In the genomic region with DNA sequence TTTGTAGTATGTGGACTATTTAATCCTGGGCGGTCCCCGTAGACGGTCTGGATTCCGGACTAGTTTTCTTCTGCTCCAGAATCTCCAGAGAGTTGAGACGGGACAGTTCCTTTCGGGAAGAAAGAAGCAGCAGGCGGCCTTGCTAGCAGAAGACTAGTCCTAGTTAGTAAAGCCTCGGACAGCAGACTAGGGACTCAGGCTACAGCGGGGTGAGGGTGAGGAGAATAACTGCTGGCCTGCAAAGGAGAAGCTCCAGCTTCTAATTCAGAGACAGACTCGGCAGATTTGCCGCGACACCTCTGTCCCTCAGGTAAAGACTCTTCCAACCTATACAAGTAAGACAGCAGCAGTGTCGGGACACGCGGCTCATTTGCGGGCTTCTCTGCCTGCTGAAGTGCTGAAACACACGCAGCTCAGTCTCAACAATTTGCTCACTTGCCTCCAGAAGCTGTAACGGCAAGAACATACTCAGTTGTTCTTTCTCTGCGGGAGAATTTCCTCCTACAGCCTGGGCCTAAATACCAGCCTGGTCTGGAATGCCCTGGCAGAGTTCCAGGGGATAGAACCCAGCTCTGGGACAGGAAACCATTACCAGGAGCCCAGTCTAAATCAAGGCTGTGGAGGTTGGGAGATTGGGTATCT, we compare ENCODE assay signal across 8 mouse cellular contexts. TPM values are rescaled to one million over a fixed set of nuclear protein-coding genes. Genes with fewer than 3 reads are reported as not detected.
DNase-seq lines count a peak whose midpoint lies in the region; ATAC-seq and TF ChIP-seq lines count a peak whose summit lies in the region.

No protein-coding gene starts in this region.

- peaks cover 12% of the 10 kb centered on the region for H3K4me1 ChIP-seq in lung, embryonic 16.5 days (replicated peaks; ENCODE audit: control insufficient read depth, insufficient read depth, low read length)
- H3K4me1 ChIP-seq in lung, adult 2 months (ENCODE audit: control insufficient read depth, insufficient read depth, low read length): no peaks in the 10 kb centered on the region
- peaks cover 17% of the 10 kb centered on the region for H3K4me1 ChIP-seq in forebrain, embryonic 15.5 days
- H3K4me1 ChIP-seq in limb, embryonic 13.5 days: peaks cover 16% of the 10 kb centered on the region
- H3K4me1 ChIP-seq in stomach, embryonic 16.5 days (ENCODE audit: control insufficient read depth, insufficient read depth, low read length): no peaks in the 10 kb centered on the region

- DNase-seq in lung, adult 2 months: no peak
- DNase-seq in adrenal gland, adult 18-20 months (ENCODE audit: low spot score in 2 of 2): no peak
- no peak for DNase-seq in thymus, postnatal 36 days
- DNase-seq in adrenal gland, postnatal 25 days: no peak

- H3K9me3 ChIP-seq in lung, embryonic 16.5 days (ENCODE audit: control insufficient read depth, low read length): no peaks in the 10 kb centered on the region
- H3K9me3 ChIP-seq in forebrain, embryonic 15.5 days: no peaks in the 10 kb centered on the region
- H3K9me3 ChIP-seq in limb, embryonic 13.5 days: no peaks in the 10 kb centered on the region
- no peaks in the 10 kb centered on the region for H3K9me3 ChIP-seq in stomach, embryonic 16.5 days (replicated peaks; ENCODE audit: control insufficient read depth, low read length)

- peak overlapping the region; percentile 96 for H3K4me2 ChIP-seq in lung, embryonic 16.5 days (ENCODE audit: low read depth, low read length)
- peak overlapping the region; percentile 64 for H3K4me2 ChIP-seq in forebrain, embryonic 15.5 days (replicated peaks)
- peak overlapping the region; percentile 72 for H3K4me2 ChIP-seq in limb, embryonic 13.5 days (replicated peaks)
- H3K4me2 ChIP-seq in stomach, embryonic 16.5 days (ENCODE audit: low read depth, low read length): peak overlapping the region; percentile 70

- 0 out of 2 replicates have a peak, but pooled peaks have one; percentile 36 for ATAC-seq in lung, embryonic 16.5 days (ENCODE audit: low read depth)
- ATAC-seq in forebrain, embryonic 15.5 days (replicated peaks): no peak
- ATAC-seq in limb, embryonic 13.5 days (ENCODE audit: low FRiP score, low read depth): peak; percentile 51; the same call in 1 of the 2 replicates
- no peak for ATAC-seq in stomach, embryonic 16.5 days (ENCODE audit: insufficient read depth, low FRiP score)

- no peak overlapping the region for H3K27ac ChIP-seq in lung, embryonic 16.5 days (ENCODE audit: low read length)
- H3K27ac ChIP-seq in forebrain, embryonic 15.5 days (replicated peaks): no peak overlapping the region
- no peak overlapping the region for H3K27ac ChIP-seq in limb, embryonic 13.5 days
- H3K27ac ChIP-seq in stomach, embryonic 16.5 days (ENCODE audit: low read length): no peak overlapping the region

- peak overlapping the region; percentile 45 for H3K9ac ChIP-seq in lung, embryonic 16.5 days (ENCODE audit: low read length)
- peak overlapping the region; percentile 29; the same call in 1 of the 2 replicates for H3K9ac ChIP-seq in forebrain, embryonic 15.5 days (replicated peaks)
- H3K9ac ChIP-seq in limb, embryonic 13.5 days: peak overlapping the region; percentile 51
- peak overlapping the region; percentile 11; the same call in 1 of the 2 replicates for H3K9ac ChIP-seq in stomach, embryonic 16.5 days (ENCODE audit: low read length)

- peaks cover 2% of the 10 kb centered on the region; the same call in 1 of the 2 replicates for H3K27me3 ChIP-seq in lung, embryonic 16.5 days (ENCODE audit: control insufficient read depth, insufficient read depth, low read depth, low read length)
- H3K27me3 ChIP-seq in forebrain, embryonic 15.5 days: peaks cover 21% of the 10 kb centered on the region
- peaks cover 43% of the 10 kb centered on the region for H3K27me3 ChIP-seq in limb, embryonic 13.5 days
- 0 out of 2 replicates have a peak, but pooled peaks cover 8% of the 10 kb centered on the region for H3K27me3 ChIP-seq in stomach, embryonic 16.5 days (ENCODE audit: control insufficient read depth, insufficient read depth, low read length)

- peak overlapping the region; percentile 59 for H3K4me3 ChIP-seq in lung, embryonic 16.5 days (ENCODE audit: low read length)
- no peak overlapping the region for H3K4me3 ChIP-seq in lung, adult 2 months (replicated peaks; ENCODE audit: extremely low read depth, low read depth, low read length)
- peak overlapping the region; percentile 43 for H3K4me3 ChIP-seq in forebrain, embryonic 15.5 days
- peak overlapping the region; percentile 46 for H3K4me3 ChIP-seq in limb, embryonic 13.5 days
- peak overlapping the region; percentile 47 for H3K4me3 ChIP-seq in stomach, embryonic 16.5 days (replicated peaks; ENCODE audit: low read length)

- 1% methylated on average over 19 of the region's 19 CpGs for WGBS in lung, embryonic 16.5 days
- 7% methylated on average over 19 of the region's 19 CpGs for WGBS in lung, adult 2 months
- 1% methylated on average over 19 of the region's 19 CpGs for WGBS in forebrain, embryonic 15.5 days
- under 1% methylated on average over 19 of the region's 19 CpGs for WGBS in limb, embryonic 13.5 days
- WGBS in stomach, embryonic 16.5 days: 4% methylated on average over 19 of the region's 19 CpGs

- no peak for TF ChIP-seq POLR2A in lung, adult 2 months (IDR thresholded peaks at IDR 0.05; ENCODE audit: borderline replicate concordance, extremely low read depth, low read depth, low read length)

- TF ChIP-seq CTCF in lung, adult 2 months (IDR thresholded peaks at IDR 0.05; ENCODE audit: insufficient read depth, low read length): no peak

- H3K36me3 ChIP-seq in lung, embryonic 16.5 days (ENCODE audit: control insufficient read depth, insufficient read depth, low read length): no peaks in the 10 kb centered on the region
- no peaks in the 10 kb centered on the region for H3K36me3 ChIP-seq in forebrain, embryonic 15.5 days
- no peaks in the 10 kb centered on the region for H3K36me3 ChIP-seq in limb, embryonic 13.5 days
- no peaks in the 10 kb centered on the region for H3K36me3 ChIP-seq in stomach, embryonic 16.5 days (ENCODE audit: control insufficient read depth, insufficient read depth, low read length)

RNA-seq across cellular contexts. Expression of a gene that starts 39.9 kb away (rescaled TPM):
- polyA plus RNA-seq in lung, embryonic 16.5 days (2015; fragmentation: Nextera tagmentation; extraction: Ambion mirVana): not detected in 2 replicates
- polyA plus RNA-seq in lung, adult 2 months (2012; rRNA removed): not detected in 2 replicates
- not detected in 2 replicates for polyA plus RNA-seq in forebrain, embryonic 15.5 days (2015; fragmentation: Nextera tagmentation; extraction: Ambion mirVana)
- not detected in 2 replicates for polyA plus RNA-seq in limb, embryonic 13.5 days (2015; fragmentation: Nextera tagmentation; extraction: Ambion mirVana)
- not detected in 2 replicates for polyA plus RNA-seq in stomach, embryonic 16.5 days (2015; fragmentation: Nextera tagmentation; extraction: Ambion mirVana)
- not detected for total RNA-seq in adrenal gland, adult 18-20 months (2021)
- not detected in 2 replicates for total RNA-seq in adrenal gland, postnatal 25 days (2021)

RNA-seq across cellular contexts. Expression of a gene that starts 51.1 kb away (rescaled TPM):
- polyA plus RNA-seq in lung, embryonic 16.5 days (2015; fragmentation: Nextera tagmentation; extraction: Ambion mirVana): not detected in 2 replicates
- polyA plus RNA-seq in lung, adult 2 months (2012; rRNA removed): not detected in 2 replicates
- not detected in 2 replicates for polyA plus RNA-seq in forebrain, embryonic 15.5 days (2015; fragmentation: Nextera tagmentation; extraction: Ambion mirVana)
- polyA plus RNA-seq in limb, embryonic 13.5 days (2015; fragmentation: Nextera tagmentation; extraction: Ambion mirVana): not detected in 2 replicates
- not detected in 2 replicates for polyA plus RNA-seq in stomach, embryonic 16.5 days (2015; fragmentation: Nextera tagmentation; extraction: Ambion mirVana)
- total RNA-seq in adrenal gland, adult 18-20 months (2021): not detected
- not detected in 2 replicates for total RNA-seq in adrenal gland, postnatal 25 days (2021)

Comparison
In these comparisons a context has a peak if more than half of its experiments do, and no peak if none do; other contexts are left out.
1. ATAC-seq: peak in lung, embryonic 16.5 days (single experiment) and limb, embryonic 13.5 days (single experiment); none in forebrain, embryonic 15.5 days (single experiment) and stomach, embryonic 16.5 days (single experiment).
2. Peak in every context shown above with its lines, with median percentiles within 50 percentile points of each other: H3K4me2 ChIP-seq and H3K9ac ChIP-seq.